Mouse (Mus musculus) heart, postnatal 0 days (tissue): Measurements from ENCODE around the gene Fgfr2.

Experiments used
- CTCF ChIP-seq: IDR thresholded peaks from 2 replicates; pipeline ENCODE4 v1.5.1; 2016; ENCODE audit warnings: antibody characterized with exemption, control low read depth, low read depth
- EP300 ChIP-seq: IDR thresholded peaks from 2 replicates; pipeline ENCODE4 v1.6.1; 2016; ENCODE audit warnings: antibody characterized with exemption, low read depth

GRCm38 (mm10) chr7:133019481-133020020 lies 103.6 kb downstream of the Fgfr2 start:
- no peak for TF ChIP-seq CTCF
- no peak for TF ChIP-seq EP300
